Mouse (Mus musculus) intestine, embryonic 14.5 days (tissue): ENCODE results near the gene Vps35l. TPM values are rescaled to one million over a fixed set of nuclear protein-coding genes. Genes with fewer than 3 reads are reported as not detected.

Experiments
- ATAC-seq: fragments of 200-750 bp; cut with Nextera tagmentation; replicated peaks from 2 replicates; pipeline ENCODE4 v1.8.0; 2017; ENCODE audit warnings: low read depth, moderate number of reproducible peaks, moderate TSS enrichment, moderate library complexity; ENCODE audit not compliant: low FRiP score, low TSS enrichment
- DNase-seq: peaks from one replicate; pipeline ENCODE4 v3.0.0-alpha.2; 2018; ENCODE audit warnings: low spot score
- H3K27ac ChIP-seq: fragments of 300-500 bp; sonication (generic); 2 replicates; pipeline ENCODE4 v1.5.1; 2014; ENCODE audit warnings: low read depth, mild to moderate bottlenecking, control low read depth
- H3K27me3 ChIP-seq: fragments of 300-500 bp; sonication (generic); replicated peaks from 2 replicates; pipeline ENCODE4 v1.6.1; 2014; ENCODE audit warnings: low read length, control low read depth; ENCODE audit not compliant: control insufficient read depth, insufficient read depth
- H3K36me3 ChIP-seq: fragments of 300-500 bp; sonication (generic); 2 replicates; pipeline ENCODE4 v1.6.1; 2014; ENCODE audit warnings: low read length, control low read depth; ENCODE audit not compliant: control insufficient read depth, insufficient read depth
- H3K4me1 ChIP-seq: fragments of 300-500 bp; sonication (generic); replicated peaks from 2 replicates; pipeline ENCODE4 v1.6.1; 2014; ENCODE audit warnings: low read length, control low read depth, mixed read lengths; ENCODE audit not compliant: control insufficient read depth, insufficient read depth
- H3K4me2 ChIP-seq: fragments of 300-500 bp; sonication (generic); 2 replicates; pipeline ENCODE4 v1.6.1; 2014; ENCODE audit warnings: low read length
- H3K4me3 ChIP-seq: fragments of 300-500 bp; sonication (generic); 2 replicates; pipeline ENCODE4 v1.5.1; 2014; ENCODE audit warnings: low read depth, low read length, control low read depth, mixed read lengths
- H3K9ac ChIP-seq: fragments of 300-500 bp; sonication (generic); 2 replicates; pipeline ENCODE4 v1.6.1; 2014; ENCODE audit warnings: mild to moderate bottlenecking, low read length
- H3K9me3 ChIP-seq: fragments of 300-500 bp; sonication (generic); 2 replicates; pipeline ENCODE4 v1.6.1; 2016; ENCODE audit warnings: low read length, control low read depth; ENCODE audit not compliant: control insufficient read depth
- WGBS: fragments of 180-500 bp; shearing (Covaris S2); extraction: QIAGEN DNeasy Blood & Tissue Kit; methylation state at CpG from one replicate; pipeline ENCODE4 v1.1.7; 2014; 5-methylcytosine and 5-hydroxymethylcytosine counted together
- polyA plus RNA-seq: library from polyadenylated mRNA; unstranded; fragments of >200 nt; fragmentation: Nextera tagmentation; extraction: Ambion mirVana; gene quantifications from 2 replicates; pipeline ENCODE4 v1.2.1, GENCODE M21; 2014

The Vps35l gene
- polyA plus RNA-seq, 1 experiment from 2014 or later = 67.7 TPM

DNA sequence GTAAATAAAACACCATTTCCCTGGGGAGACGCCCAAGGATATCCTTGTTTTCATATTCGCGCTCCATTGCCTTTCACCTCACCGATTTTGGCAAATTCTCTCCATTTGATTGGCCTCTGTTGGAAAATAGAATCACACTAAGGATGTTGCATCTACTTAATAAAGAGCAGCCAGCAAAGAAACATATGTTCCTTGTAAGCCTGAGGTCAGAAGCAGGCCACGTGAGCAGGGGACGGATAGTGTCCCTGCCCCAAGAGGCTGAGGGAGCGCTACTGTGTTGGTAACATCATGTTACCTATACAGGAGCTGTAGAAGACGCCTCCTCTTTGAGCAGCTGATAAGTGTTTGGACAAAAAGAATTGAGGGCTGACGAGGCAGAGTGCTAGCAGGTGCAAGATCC, 36.5 kb downstream of the Vps35l start:
- no peak overlapping the region for H3K4me3 ChIP-seq
- DNase-seq = no peak
- H3K27me3 ChIP-seq = no peaks in the 10 kb centered on the region
- WGBS = 89% methylated on average over 9 of the region's 9 CpGs
- H3K36me3 ChIP-seq = peaks cover 54% of the 10 kb centered on the region
- no peak overlapping the region for H3K4me2 ChIP-seq
- no peak overlapping the region for H3K27ac ChIP-seq
- no peak for ATAC-seq
- no peak overlapping the region for H3K9ac ChIP-seq
- H3K9me3 ChIP-seq = no peaks in the 10 kb centered on the region
- no peaks in the 10 kb centered on the region for H3K4me1 ChIP-seq

DNA sequence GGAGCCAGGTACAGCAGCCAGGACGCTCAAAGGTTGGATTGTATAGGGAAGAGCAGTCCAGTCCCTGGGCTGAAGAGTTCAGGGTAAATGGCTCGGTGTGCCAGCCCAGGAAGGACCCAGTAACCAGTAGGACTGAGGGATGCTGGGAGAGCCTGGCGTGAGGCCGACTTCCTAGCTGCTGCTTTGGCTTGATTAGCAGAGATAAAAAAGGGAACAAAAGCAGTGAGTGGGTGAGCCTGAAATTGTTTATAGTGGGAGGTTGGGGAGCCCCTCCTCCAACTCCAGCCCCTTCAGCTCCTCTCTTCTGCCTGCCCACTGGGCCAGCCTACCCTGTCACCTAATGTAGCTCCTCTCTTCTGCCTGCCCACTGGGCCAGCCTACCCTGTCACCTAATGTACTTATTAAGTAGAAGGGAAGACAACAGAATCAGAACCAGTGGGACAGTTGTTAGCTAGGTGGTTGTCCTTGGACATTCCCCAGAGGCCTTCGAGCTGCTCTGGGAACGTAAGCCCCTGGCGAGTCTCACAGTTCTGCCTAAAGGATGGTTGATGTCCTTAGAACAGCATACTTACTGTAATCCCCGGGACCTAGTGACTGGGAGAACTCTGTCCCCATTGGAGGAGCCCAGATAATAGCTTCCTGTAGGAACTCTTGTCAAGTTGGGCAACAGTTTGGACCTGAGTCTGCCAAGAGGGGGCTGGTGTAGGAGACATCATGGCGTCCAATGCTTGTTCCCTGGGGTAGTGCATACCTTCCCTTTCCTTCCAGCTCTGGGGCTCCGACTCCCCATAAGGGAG, 37.8 kb downstream of the Vps35l start:
- DNase-seq (no peak), ATAC-seq (no peak)

DNA sequence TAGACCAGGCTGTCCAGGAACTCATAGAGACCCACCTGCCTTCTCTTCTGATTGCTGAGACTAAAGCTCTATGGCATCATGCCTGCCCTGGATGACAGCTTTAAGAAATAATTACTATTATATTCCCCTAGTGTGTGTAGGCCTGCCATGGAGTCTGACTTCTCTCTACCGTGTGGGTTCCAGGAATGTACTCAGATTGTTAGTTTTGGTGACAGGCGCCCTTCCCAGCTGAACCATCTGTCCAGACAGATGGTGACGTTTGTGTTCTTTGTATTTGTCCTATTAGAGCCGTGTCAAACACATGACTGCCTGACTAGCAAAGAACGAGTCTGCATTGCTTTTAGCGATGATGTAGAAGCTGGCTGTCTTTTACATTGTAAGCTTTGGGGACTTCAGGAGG, 38.5 kb downstream of the Vps35l start:
- DNase-seq (no peak), ATAC-seq (no peak)
- H3K4me3 ChIP-seq = no peak overlapping the region
- no peak overlapping the region for H3K27ac ChIP-seq
- H3K36me3 ChIP-seq = peaks cover 59% of the 10 kb centered on the region
- H3K4me2 ChIP-seq = no peak overlapping the region
- WGBS = 77% methylated on average over 6 of the region's 6 CpGs
- no peaks in the 10 kb centered on the region for H3K9me3 ChIP-seq
- no peaks in the 10 kb centered on the region for H3K27me3 ChIP-seq
- H3K4me1 ChIP-seq = no peaks in the 10 kb centered on the region
- H3K9ac ChIP-seq = no peak overlapping the region

More for the DNA sequence above, 37.8 kb downstream of the Vps35l start:
- Histone ChIP-seq H3K9ac (no peak overlapping the region), H3K36me3 (peaks cover 56% of the 10 kb centered on the region), H3K27ac (no peak overlapping the region), H3K4me2 (no peak overlapping the region), H3K4me3 (no peak overlapping the region), H3K27me3 (no peaks in the 10 kb centered on the region), H3K4me1 (no peaks in the 10 kb centered on the region), H3K9me3 (no peaks in the 10 kb centered on the region)
- WGBS = 81% methylated on average over 10 of the region's 10 CpGs

DNA sequence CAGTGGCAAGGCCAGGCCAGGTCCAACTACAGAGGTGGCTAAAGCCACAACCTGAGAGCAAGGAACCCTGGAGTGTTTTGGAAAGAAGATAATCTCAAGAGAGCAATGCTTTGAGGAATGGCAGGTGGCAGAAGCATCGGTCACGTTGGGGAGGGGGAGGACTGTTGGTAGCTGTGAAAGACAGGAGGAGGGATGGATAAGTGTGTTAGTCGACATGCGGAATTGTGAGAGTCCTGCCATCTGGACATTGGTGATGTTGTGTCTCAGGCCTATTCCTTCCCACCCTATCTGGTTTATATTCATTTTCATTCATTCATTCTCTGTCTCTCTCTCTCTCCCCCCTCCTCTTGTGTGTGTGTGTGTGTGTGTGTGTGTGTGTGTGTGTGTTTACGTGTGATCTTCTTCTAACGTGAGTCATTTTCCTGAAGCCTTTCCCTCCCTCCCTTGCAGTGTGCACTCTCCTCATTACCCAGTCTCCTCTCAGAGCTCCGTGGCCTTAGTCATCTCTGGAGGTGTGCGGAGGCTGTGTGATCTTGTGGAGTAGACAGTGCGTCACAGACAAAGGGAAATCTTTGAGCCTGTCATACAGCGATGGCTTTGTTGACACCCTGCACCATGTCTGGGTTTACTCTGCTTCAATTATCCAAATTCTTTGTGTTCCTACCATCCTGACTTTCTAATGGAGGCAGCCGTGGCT, 43.4 kb downstream of the Vps35l start:
- WGBS = 84% methylated on average over 11 of the region's 11 CpGs
- no peaks in the 10 kb centered on the region for H3K4me1 ChIP-seq
- no peak overlapping the region for H3K4me3 ChIP-seq
- no peak for ATAC-seq
- H3K27ac ChIP-seq = no peak overlapping the region
- H3K9me3 ChIP-seq = no peaks in the 10 kb centered on the region
- no peaks in the 10 kb centered on the region for H3K27me3 ChIP-seq
- DNase-seq = no peak
- no peak overlapping the region for H3K9ac ChIP-seq
- peaks cover 47% of the 10 kb centered on the region for H3K36me3 ChIP-seq
- no peak overlapping the region for H3K4me2 ChIP-seq

DNA sequence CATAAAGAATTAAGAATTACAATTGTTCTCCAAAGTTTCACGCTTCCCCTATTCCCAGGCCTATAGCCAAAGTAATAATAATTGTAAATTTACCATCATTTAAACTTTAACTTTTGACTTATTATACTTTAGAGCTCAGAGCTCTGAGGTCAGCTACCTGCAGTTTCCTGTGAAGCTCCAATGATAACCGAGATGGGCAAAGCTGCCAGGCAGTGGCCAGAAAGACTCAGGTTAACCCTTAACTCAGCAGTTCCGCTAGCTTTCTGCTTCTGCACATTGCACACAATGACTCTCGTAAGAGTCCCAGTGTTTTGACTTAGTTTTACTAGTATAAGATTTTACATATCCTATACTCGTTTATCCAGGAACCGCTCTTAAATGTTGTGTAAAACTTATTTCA, 46.1 kb downstream of the Vps35l start:
- Histone ChIP-seq H3K4me1 (no peaks in the 10 kb centered on the region), H3K27me3 (no peaks in the 10 kb centered on the region), H3K27ac (no peak overlapping the region), H3K4me2 (no peak overlapping the region), H3K9ac (no peak overlapping the region), H3K36me3 (peaks cover 31% of the 10 kb centered on the region), H3K4me3 (no peak overlapping the region), H3K9me3 (no peaks in the 10 kb centered on the region)
- 85% methylated on average over 6 of the region's 6 CpGs for WGBS
- DNase-seq = no peak
- no peak for ATAC-seq

DNA sequence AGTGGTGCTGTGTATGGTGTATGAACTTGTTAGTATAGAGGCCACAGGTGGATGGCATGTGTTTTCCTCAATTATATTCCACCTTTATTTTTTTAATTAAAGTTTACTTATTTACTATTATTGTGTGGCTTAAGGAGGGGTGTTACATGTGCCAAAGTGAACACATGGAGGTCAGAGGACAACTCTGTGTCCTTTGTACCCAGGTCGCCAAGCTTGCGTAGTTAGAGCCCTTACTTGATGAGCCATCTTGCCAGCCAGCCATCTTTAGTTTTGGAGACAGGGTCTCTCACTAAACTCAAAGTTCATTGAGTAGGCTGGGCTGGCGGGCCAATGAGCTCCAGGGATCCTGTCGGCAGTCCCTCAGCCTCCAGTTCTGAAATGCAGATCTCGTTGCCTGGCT, 47.3 kb downstream of the Vps35l start:
- ATAC-seq = no peak
- no peak for DNase-seq
- no peaks in the 10 kb centered on the region for H3K27me3 ChIP-seq
- no peaks in the 10 kb centered on the region for H3K4me1 ChIP-seq
- WGBS = 86% methylated on average over 5 of the region's 5 CpGs
- H3K9me3 ChIP-seq = no peaks in the 10 kb centered on the region
- no peak overlapping the region for H3K27ac ChIP-seq
- H3K4me2 ChIP-seq = no peak overlapping the region
- no peak overlapping the region for H3K9ac ChIP-seq
- H3K4me3 ChIP-seq = no peak overlapping the region
- H3K36me3 ChIP-seq = peaks cover 39% of the 10 kb centered on the region

DNA sequence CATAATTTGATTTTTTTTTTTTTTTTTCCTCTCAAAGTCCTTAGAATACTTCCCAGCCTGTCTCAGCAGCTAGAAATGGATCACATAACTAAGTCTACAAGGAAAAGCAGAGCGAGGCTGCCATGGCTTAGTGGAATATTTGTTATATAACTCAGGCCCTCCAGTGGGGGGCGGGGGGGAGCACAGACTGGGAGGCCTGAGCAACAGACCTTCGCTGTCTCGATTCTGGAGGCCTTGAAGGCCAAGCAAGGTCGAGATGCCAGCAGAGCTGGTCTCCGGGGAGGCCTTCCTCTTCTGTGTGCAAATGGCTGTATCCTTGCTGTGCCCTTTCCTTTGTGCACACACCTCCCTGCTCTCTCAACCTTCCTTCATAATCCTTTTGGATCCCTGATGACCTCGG, 48.5 kb downstream of the Vps35l start:
- WGBS = 66% methylated on average over 7 of the region's 7 CpGs
- Histone ChIP-seq H3K27ac (no peak overlapping the region), H3K36me3 (peaks cover 44% of the 10 kb centered on the region), H3K9ac (no peak overlapping the region), H3K4me1 (no peaks in the 10 kb centered on the region), H3K27me3 (no peaks in the 10 kb centered on the region), H3K4me3 (no peak overlapping the region), H3K4me2 (no peak overlapping the region), H3K9me3 (no peaks in the 10 kb centered on the region)
- DNase-seq (no peak), ATAC-seq (no peak)

DNA sequence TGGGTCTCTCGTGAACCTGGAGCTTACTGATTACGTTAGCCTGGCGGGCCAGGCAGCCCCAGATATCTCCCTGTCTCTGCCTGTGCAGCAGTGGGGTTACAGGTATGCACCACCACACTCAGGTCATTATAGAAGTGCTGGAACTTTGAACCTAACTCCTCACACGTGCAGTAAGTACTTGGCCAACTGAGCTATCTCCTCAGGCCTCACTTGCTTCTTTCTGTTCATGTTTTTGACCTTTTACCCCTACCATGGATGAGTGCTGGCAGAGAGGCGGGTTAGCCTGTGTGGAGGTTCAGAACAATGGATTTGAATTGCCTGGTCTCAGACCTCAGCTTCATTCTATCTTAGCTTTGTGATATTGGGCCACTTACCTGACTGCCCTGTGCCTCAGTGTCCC, 50.3 kb downstream of the Vps35l start:
- Histone ChIP-seq H3K4me3 (no peak overlapping the region), H3K36me3 (peaks cover 45% of the 10 kb centered on the region), H3K9ac (no peak overlapping the region), H3K27ac (no peak overlapping the region), H3K4me1 (no peaks in the 10 kb centered on the region), H3K27me3 (no peaks in the 10 kb centered on the region), H3K9me3 (no peaks in the 10 kb centered on the region), H3K4me2 (no peak overlapping the region)
- 84% methylated on average over 5 of the region's 5 CpGs for WGBS
- ATAC-seq (no peak), DNase-seq (no peak)

DNA sequence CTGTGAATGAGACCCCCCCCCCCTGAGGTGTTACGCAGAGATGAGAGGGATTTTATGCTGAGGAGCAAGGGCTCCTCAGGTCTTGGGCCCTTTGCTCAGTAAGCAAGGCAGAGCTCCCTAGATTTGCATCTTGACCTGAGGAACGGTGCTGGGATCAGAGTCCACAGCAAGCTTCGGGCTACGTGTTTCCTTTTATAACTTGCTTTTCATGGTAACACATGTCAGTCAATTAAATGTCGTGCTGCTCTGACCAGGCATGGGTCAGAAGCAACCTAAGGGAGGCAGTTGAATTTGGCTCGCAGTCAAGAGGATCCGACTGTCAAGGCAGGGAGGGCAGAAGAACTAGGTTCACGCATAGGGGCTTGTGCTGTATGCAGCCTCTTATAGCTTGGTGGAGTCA, 53.9 kb downstream of the Vps35l start:
- peaks cover 60% of the 10 kb centered on the region for H3K36me3 ChIP-seq
- no peak overlapping the region for H3K27ac ChIP-seq
- no peak overlapping the region for H3K9ac ChIP-seq
- H3K27me3 ChIP-seq = no peaks in the 10 kb centered on the region
- H3K4me2 ChIP-seq = no peak overlapping the region
- no peak overlapping the region for H3K4me3 ChIP-seq
- WGBS = 90% methylated on average over 8 of the region's 8 CpGs
- H3K9me3 ChIP-seq = no peaks in the 10 kb centered on the region
- no peak for DNase-seq
- H3K4me1 ChIP-seq = no peaks in the 10 kb centered on the region
- ATAC-seq = no peak
